Mouse (Mus musculus) right cerebral cortex, postnatal 14 days (tissue): Measurements from ENCODE around the gene Asb6.

Source experiments
- DNase-seq: peaks from one replicate; pipeline ENCODE4 v3.0.0; 2022

Asb6 gene

DNA sequence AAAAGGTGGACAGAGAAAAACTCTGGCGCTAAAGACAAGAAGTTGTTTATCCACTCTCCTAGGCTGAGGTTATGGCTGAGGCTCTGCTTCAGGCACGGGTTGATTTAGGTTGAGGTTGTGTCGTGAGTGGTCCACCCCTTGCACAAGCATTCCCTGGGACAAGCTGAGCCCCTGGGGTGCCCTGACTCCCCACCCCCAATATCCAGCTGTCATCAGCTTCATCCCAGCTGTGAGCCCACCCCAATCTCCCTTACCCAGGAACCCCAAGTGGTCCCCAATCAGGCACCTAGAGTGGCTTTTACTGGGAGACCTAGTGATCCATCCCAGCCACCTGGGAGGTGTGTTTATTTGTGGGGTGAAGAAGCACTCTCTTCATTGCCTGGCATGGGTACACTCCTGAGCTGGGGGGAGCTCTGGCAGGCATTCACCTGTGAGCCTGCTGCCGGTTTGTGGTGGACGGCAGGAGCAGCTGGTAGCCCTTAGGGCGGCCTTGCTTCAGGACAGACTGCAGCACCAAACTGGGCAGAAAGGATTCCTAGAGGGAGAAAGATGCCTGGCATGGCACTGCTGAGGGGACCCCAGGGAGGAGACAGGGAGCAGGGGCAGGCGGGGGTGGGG, 34.8 kb downstream of the Asb6 start:
- DNase-seq = no peak

DNA sequence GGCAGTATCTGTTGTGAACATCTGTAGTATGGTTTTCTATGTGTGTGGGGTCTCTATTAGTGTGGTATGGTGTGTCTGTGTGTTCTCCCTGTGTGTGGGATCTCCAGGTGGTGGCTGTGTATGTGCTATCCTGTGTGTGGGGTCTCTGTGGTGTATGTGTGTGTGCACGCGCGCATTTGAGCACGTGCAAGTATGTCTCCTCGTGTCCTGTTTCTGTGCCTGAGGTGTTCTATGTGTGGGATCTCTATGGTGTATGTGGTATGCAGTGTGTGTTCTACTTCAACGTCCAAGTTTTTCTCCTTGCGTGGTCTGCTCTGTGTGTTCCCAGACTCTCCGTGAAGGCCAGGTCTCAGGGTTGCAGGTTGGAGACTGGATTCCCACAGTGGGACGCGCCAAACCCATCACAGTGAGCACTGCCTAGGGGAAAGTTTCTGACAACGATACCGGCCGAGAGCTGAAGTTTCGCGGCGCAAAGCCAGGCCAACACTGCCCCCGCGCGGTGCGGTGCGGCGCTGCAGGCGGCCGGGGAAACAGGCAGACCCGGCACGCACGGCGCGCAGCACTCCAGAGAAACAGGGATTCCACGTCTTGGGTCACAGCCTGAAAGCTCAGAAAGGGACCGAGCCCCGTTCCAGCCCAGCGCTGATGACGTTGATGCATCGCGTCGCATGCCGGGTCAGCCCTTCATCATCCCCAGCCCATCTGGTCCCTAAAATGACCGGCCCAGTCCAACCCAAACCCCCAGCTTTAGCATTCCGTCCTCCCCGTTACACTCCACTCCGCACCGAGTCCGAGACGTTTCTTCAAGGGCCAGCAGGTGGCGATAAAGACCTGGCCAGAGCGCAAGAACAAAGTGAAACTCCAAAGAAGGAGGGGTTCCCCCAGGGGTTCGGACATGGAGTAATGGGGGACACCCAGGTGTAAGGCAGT, 35.7 kb downstream of the Asb6 start:
- peak; percentile 93 for DNase-seq

DNA sequence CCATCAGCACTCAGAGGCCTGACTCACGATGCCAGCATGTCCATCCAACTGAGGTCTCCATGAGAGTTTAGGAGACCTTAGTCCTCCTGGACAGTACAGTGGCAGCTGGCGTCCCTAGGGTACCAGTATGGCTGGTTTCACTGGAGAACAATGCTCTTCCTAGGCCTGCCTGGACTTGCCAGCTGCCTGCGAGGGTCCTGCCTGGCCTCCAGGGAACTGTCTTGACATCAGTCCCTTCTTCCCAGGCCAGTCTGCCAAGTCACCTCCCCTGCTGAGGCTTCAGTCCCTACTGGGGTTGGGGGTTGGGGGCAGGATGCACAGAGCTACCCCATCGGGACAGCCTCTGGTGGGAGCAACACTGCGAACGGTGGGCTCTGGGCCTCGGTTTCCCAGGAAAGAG, 38.1 kb downstream of the Asb6 start:
- no peak for DNase-seq

- DNase-seq = no peak
Observed at GRCm38 (mm10) chr2:30787466-30787865, 42.7 kb downstream of the Asb6 start.

- DNase-seq = peak; percentile 35
Observed at GRCm38 (mm10) chr2:30784078-30784994, 45.8 kb downstream of the Asb6 start.

DNA sequence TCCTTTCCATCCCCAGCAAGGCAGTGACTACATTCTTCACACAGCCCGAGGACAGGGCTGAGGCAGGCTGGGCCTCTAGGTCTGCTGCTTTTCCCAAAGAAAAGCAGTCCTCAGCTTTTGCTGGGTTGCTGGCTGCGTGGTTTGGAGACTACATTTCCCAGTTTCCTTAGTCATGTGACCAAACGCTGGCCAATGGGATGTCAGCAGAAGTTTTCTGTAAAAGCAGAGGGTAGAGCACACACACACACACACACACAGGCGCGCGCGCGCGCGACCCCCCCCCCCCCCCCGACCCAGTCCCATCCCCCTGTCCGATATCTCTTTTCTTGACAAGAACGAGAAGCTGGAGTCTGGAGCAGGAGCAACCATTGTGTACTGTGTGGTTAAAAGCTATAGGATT, 46.8 kb downstream of the Asb6 start:
- peak; percentile 74 for DNase-seq

- DNase-seq = no peak
Observed at GRCm38 (mm10) chr2:30782312-30783290, 47.5 kb downstream of the Asb6 start.

DNA sequence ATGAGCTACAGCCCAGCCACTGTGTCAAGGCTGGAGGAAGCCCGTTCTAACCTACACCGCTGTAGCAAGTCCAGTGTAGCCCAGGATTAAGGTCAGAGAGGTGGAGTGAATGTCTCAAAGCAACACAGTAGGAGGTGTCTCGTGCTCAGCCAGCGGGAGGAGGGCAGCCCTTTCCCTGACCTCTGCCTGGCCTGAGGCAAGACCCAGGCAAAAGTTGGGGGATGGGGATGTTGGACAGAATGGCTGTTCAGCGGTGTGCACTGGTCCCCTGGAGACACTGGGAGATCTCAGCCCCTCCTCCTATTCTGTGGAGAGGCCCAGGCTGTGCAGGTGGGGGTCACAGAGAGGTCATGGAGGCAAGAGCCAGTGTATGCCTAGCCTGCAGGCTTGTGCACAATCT, 50.9 kb downstream of the Asb6 start:
- no peak for DNase-seq

DNA sequence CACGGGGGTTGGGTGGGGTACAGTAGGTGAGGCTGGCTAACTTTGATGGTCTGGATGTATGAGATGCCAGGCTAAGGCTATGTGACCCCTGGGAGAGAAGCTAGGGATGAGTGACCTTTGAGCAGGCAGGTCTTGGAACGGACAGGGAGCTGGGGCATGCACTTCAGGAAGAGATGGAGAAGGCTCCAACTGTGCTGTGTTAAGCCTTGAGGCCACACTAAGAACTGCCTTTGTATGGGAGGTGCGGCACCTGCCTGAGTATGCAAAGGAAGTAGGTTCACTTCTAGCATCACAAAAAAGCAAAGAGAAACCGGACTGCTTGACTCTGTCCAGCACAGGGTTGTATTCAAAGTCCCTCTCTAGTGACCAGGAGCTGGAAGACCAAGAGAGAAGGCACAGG, 51.9 kb downstream of the Asb6 start:
- DNase-seq = no peak

DNA sequence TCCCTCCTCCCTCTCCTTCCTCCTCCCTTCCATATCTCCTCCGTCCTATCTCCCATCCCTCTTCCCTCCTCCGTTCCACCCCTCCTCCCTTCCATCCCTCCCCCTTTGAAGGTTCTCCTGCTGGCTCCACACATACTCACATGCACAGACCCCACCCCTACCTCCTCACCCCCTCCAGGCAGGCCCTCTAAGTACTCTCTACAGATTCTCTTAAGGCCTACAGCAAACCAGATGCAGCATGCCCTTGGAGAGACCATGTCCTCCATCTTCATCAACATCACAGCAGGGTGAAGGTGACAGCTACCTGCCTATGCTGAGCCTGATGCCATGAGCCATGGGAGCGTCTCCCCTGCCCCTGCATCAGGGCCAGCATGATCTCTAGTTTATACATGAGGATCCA, 52.9 kb downstream of the Asb6 start:
- DNase-seq = no peak

DNA sequence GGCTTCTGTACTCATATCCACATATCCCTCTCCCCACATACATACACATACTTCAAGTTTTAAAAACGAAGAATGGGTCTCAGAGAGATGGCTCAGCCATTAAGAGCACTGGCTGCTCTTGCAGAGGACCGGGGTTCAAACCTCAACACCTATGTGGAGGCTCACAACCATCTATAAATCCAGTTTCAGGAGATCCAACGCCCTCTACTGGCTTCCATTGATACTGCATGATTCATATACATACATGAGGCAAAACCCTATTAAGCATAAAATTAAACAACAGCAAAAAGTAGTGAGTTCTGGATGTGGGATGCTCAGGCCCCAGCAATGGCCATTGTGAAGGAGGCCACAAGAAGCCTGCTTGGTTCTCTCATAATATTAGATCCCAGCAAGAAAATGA, 54.2 kb downstream of the Asb6 start:
- DNase-seq = no peak

DNA sequence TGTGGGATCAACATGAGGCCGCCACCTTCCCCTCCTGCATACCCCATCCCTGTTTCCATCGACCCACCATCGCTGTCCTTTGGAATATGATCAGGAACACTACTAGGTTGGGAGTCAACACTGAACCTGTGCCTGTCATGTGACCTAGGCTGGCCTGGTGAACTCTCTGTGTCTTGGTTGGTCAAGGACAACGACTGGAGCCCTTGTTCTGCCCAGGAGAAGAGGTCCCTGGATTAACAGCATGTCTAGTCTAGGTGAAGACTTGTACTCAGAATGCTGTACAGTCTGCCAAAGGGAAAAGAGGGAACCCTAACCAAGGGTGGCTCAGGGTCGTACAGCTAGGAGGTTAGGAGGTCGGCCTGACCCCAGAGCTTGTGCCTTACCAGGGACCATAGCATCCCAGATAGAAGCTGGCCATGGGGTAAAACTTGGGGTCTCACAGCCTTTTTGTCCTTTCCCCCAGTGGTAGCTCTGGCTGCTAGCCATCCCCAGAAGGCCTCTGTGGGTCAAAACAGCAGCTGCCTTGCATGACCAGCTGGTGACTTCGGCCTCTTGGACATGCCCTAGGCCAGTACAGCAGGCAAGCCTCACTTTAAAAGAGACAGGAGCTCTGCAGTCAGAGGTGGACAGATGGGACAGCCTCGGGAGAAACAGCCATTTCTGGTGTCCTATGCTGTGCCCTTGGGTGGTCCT, 56.7 kb downstream of the Asb6 start:
- no peak for DNase-seq
